Comparison of ENCODE assay signal across 18 mouse cellular contexts in the genomic region with DNA sequence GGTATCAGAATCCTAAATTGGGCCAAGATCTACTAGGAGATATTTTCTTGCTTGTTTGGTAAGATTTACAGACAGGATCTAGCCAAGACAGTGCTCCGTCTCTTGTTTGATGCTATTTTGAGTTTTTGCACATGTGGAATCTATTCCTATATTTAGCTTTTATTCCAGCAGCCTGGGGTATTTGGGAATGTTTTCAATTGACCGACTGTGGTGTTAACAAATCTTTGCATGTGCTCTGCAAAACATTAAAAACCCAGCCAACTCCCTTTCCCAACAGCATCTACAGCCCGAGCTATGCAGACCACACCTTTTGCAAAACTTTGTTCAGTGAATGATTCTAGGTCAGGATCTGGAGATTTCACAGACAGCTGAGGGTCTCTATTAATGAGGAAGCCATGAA.
"Had no signal": no experiment of that assay in that cellular context is flagged by ENCODE, and none has a peak within 500 bp of the region (broad histone marks: within the 10 kb centered on the region; RNA-seq: fewer than 3 reads in every experiment).

No protein-coding gene starts in this region.

- H3K4me1 ChIP-seq: midbrain, embryonic 12.5 days had no signal

- H3K4me3 ChIP-seq: layer of hippocampus, adult 2 months; left cerebral cortex, adult 2 months; limb, embryonic 15.5 days; midbrain, embryonic 12.5 days had no signal

- H3K4me2 ChIP-seq: limb, embryonic 15.5 days; liver, embryonic 11.5 days; lung, embryonic 14.5 days; midbrain, embryonic 12.5 days had no signal

- H3K9ac ChIP-seq: limb, embryonic 15.5 days; liver, embryonic 14.5 days; liver, postnatal 0 days; lung, embryonic 14.5 days; midbrain, embryonic 12.5 days had no signal

- H3K9me3 ChIP-seq: limb, embryonic 15.5 days; midbrain, embryonic 12.5 days had no signal

- H3K36me3 ChIP-seq: limb, embryonic 15.5 days; midbrain, embryonic 12.5 days had no signal

- ATAC-seq: liver, postnatal 0 days; midbrain, embryonic 16.5 days had no signal

- DNase-seq: kidney, adult 18-20 months; kidney, adult 9 months; kidney, postnatal 25 days; layer of hippocampus, postnatal 36 days; liver, postnatal 0 days; lung, embryonic 14.5 days; lung, postnatal 10 days; lung, postnatal 4 days; thymus, adult 2 months; thymus, postnatal 14 days; thymus, postnatal 4 days had no signal

- H3K27ac ChIP-seq: layer of hippocampus, adult 2 months; left cerebral cortex, adult 2 months; liver, embryonic 14.5 days; midbrain, embryonic 12.5 days had no signal

- H3K27me3 ChIP-seq: midbrain, embryonic 12.5 days had no signal
